Mouse (Mus musculus) forebrain, embryonic 16.5 days (tissue): Measurements from ENCODE around the gene Hypk. TPM values are rescaled to one million over a fixed set of nuclear protein-coding genes. Genes with fewer than 3 reads are reported as not detected.

Experiments
- ATAC-seq: fragments of 200-750 bp; cut with Nextera tagmentation; 2 replicates; pipeline ENCODE4 v1.8.0; 2017; ENCODE audit warnings: mild to moderate bottlenecking, moderate library complexity
- H3K27ac ChIP-seq: fragments of 300-500 bp; sonication (generic); 2 replicates; pipeline ENCODE4 v1.5.1; 2014; ENCODE audit warnings: low read length, control low read depth
- H3K27me3 ChIP-seq: fragments of 300-500 bp; sonication (generic); replicated peaks from 2 replicates; pipeline ENCODE4 v1.6.1; 2014; ENCODE audit warnings: low read length; ENCODE audit not compliant: control insufficient read depth, insufficient read depth
- H3K36me3 ChIP-seq: fragments of 300-500 bp; sonication (generic); 2 replicates; pipeline ENCODE4 v1.6.1; 2014; ENCODE audit not compliant: control insufficient read depth, insufficient read depth
- H3K4me1 ChIP-seq: fragments of 300-500 bp; sonication (generic); replicated peaks from 2 replicates; pipeline ENCODE4 v1.6.1; 2014; ENCODE audit warnings: low read length; ENCODE audit not compliant: control insufficient read depth, insufficient read depth
- H3K4me2 ChIP-seq: fragments of 300-500 bp; sonication (generic); 2 replicates; pipeline ENCODE4 v1.6.1; 2014; ENCODE audit warnings: mild to moderate bottlenecking, low read length, control low read depth
- H3K4me3 ChIP-seq: fragments of 300-500 bp; sonication (generic); replicated peaks from 2 replicates; pipeline ENCODE4 v1.5.1; 2014; ENCODE audit warnings: mild to moderate bottlenecking, low read length, control low read depth
- H3K9ac ChIP-seq: fragments of 300-500 bp; sonication (generic); replicated peaks from 2 replicates; pipeline ENCODE4 v1.6.1; 2014; ENCODE audit warnings: low read depth, low read length, control low read depth
- H3K9me3 ChIP-seq: fragments of 300-500 bp; sonication (generic); 2 replicates; pipeline ENCODE4 v1.6.1; 2016; ENCODE audit warnings: low read length; ENCODE audit not compliant: control insufficient read depth
- WGBS: fragments of 180-500 bp; shearing (Covaris S2); extraction: QIAGEN DNeasy Blood & Tissue Kit; methylation state at CpG from one replicate; pipeline ENCODE4 v1.1.7; 2014; 5-methylcytosine and 5-hydroxymethylcytosine counted together
- polyA plus RNA-seq: library from polyadenylated mRNA; unstranded; fragments of >200 nt; fragmentation: Nextera tagmentation; extraction: Ambion mirVana; gene quantifications from 2 replicates; pipeline ENCODE4 v1.2.1, GENCODE M21; 2015

Gene Hypk
- polyA plus RNA-seq, 1 experiment from 2014 or later = 108 TPM

GRCm38 (mm10) chr2:121418476-121418875 lies 34.6 kb upstream of the Hypk start:
- Histone ChIP-seq H3K27ac (no peak overlapping the region), H3K4me1 (peaks cover 17% of the 10 kb centered on the region), H3K27me3 (no peaks in the 10 kb centered on the region), H3K4me2 (no peak overlapping the region), H3K9ac (no peak overlapping the region), H3K36me3 (peaks cover 4% of the 10 kb centered on the region), H3K9me3 (no peaks in the 10 kb centered on the region), H3K4me3 (no peak overlapping the region)
- WGBS = 95% methylated on average over 3 of the region's 3 CpGs
- ATAC-seq = no peak

GRCm38 (mm10) chr2:121423166-121423565 lies 29.9 kb upstream of the Hypk start:
- H3K27ac ChIP-seq = no peak overlapping the region
- no peak for ATAC-seq
- no peaks in the 10 kb centered on the region for H3K27me3 ChIP-seq
- no peaks in the 10 kb centered on the region for H3K4me1 ChIP-seq
- no peak overlapping the region for H3K4me2 ChIP-seq
- H3K9ac ChIP-seq = no peak overlapping the region
- H3K9me3 ChIP-seq = no peaks in the 10 kb centered on the region
- no peak overlapping the region for H3K4me3 ChIP-seq
- H3K36me3 ChIP-seq = peaks cover 9% of the 10 kb centered on the region
- WGBS = 96% methylated on average over 2 of the region's 2 CpGs

- H3K9ac ChIP-seq = no peak overlapping the region
- no peaks in the 10 kb centered on the region for H3K9me3 ChIP-seq
- WGBS = 91% methylated on average over 2 of the region's 2 CpGs
- no peaks in the 10 kb centered on the region for H3K4me1 ChIP-seq
- no peaks in the 10 kb centered on the region for H3K27me3 ChIP-seq
- peaks cover 26% of the 10 kb centered on the region for H3K36me3 ChIP-seq
- H3K4me2 ChIP-seq = no peak overlapping the region
- H3K27ac ChIP-seq = no peak overlapping the region
- no peak for ATAC-seq
- no peak overlapping the region for H3K4me3 ChIP-seq
Observed at GRCm38 (mm10) chr2:121425890-121426289, 27.2 kb upstream of the Hypk start.

GRCm38 (mm10) chr2:121434854-121435253 lies 18.2 kb upstream of the Hypk start:
- 89% methylated on average over 1 of the region's 1 CpGs for WGBS
- no peaks in the 10 kb centered on the region for H3K9me3 ChIP-seq
- H3K4me2 ChIP-seq = no peak overlapping the region
- no peak for ATAC-seq
- no peak overlapping the region for H3K27ac ChIP-seq
- no peaks in the 10 kb centered on the region for H3K27me3 ChIP-seq
- H3K36me3 ChIP-seq = peaks cover 75% of the 10 kb centered on the region
- no peak overlapping the region for H3K4me3 ChIP-seq
- no peak overlapping the region for H3K9ac ChIP-seq
- H3K4me1 ChIP-seq = no peaks in the 10 kb centered on the region

- Histone ChIP-seq H3K9ac (no peak overlapping the region), H3K4me1 (peaks cover 14% of the 10 kb centered on the region), H3K27ac (no peak overlapping the region), H3K36me3 (peaks cover 33% of the 10 kb centered on the region), H3K27me3 (peaks cover 5% of the 10 kb centered on the region; the same call in 1 of the 2 replicates), H3K9me3 (no peaks in the 10 kb centered on the region), H3K4me2 (no peak overlapping the region), H3K4me3 (no peak overlapping the region)
- WGBS = 82% methylated on average over 4 of the region's 4 CpGs
- ATAC-seq = no peak
Observed at GRCm38 (mm10) chr2:121439746-121440145, 13.3 kb upstream of the Hypk start.

GRCm38 (mm10) chr2:121440834-121441605 lies 12.1 kb upstream of the Hypk start:
- H3K4me3 ChIP-seq = no peak overlapping the region
- ATAC-seq = no peak
- 54% methylated on average over 5 of the region's 5 CpGs for WGBS
- no peak overlapping the region for H3K27ac ChIP-seq
- H3K9ac ChIP-seq = no peak overlapping the region
- H3K4me2 ChIP-seq = no peak overlapping the region
- peaks cover 5% of the 10 kb centered on the region; the same call in 1 of the 2 replicates for H3K27me3 ChIP-seq
- peaks cover 25% of the 10 kb centered on the region for H3K36me3 ChIP-seq
- H3K9me3 ChIP-seq = no peaks in the 10 kb centered on the region
- peaks cover 14% of the 10 kb centered on the region for H3K4me1 ChIP-seq

GRCm38 (mm10) chr2:121441800-121442199 lies 11.3 kb upstream of the Hypk start:
- no peak overlapping the region for H3K27ac ChIP-seq
- H3K4me1 ChIP-seq = peaks cover 14% of the 10 kb centered on the region
- H3K9ac ChIP-seq = no peak overlapping the region
- H3K4me3 ChIP-seq = no peak overlapping the region
- peaks cover 5% of the 10 kb centered on the region; the same call in 1 of the 2 replicates for H3K27me3 ChIP-seq
- H3K36me3 ChIP-seq = peaks cover 25% of the 10 kb centered on the region
- no peaks in the 10 kb centered on the region for H3K9me3 ChIP-seq
- ATAC-seq = no peak
- H3K4me2 ChIP-seq = peak overlapping the region; percentile 59
- WGBS = 13% methylated on average over 11 of the region's 11 CpGs

GRCm38 (mm10) chr2:121442259-121443067 lies 10.6 kb upstream of the Hypk start:
- H3K9ac ChIP-seq = 0 out of 2 replicates have a peak overlapping the region, but pooled peaks have one; percentile 19
- ATAC-seq = peak; percentile 18; the same call in 1 of the 2 replicates
- peak overlapping the region; percentile 59 for H3K4me2 ChIP-seq
- under 1% methylated on average over 30 of the region's 30 CpGs for WGBS
- peak overlapping the region; percentile 31 for H3K4me3 ChIP-seq
- peaks cover 5% of the 10 kb centered on the region; the same call in 1 of the 2 replicates for H3K27me3 ChIP-seq
- peaks cover 14% of the 10 kb centered on the region for H3K4me1 ChIP-seq
- no peak overlapping the region for H3K27ac ChIP-seq
- peaks cover 21% of the 10 kb centered on the region for H3K36me3 ChIP-seq
- H3K9me3 ChIP-seq = no peaks in the 10 kb centered on the region

- H3K4me3 ChIP-seq = peak overlapping the region; percentile 31
- WGBS = 8% methylated on average over 8 of the region's 8 CpGs
Observed at GRCm38 (mm10) chr2:121443068-121443349, 10.1 kb upstream of the Hypk start.

More at GRCm38 (mm10) chr2:121443068-121443349, 10.1 kb upstream of the Hypk start:
- no peak for ATAC-seq
- H3K27me3 ChIP-seq = peaks cover 5% of the 10 kb centered on the region; the same call in 1 of the 2 replicates
- H3K4me2 ChIP-seq = peak overlapping the region; percentile 59
- H3K9me3 ChIP-seq = no peaks in the 10 kb centered on the region
- peaks cover 15% of the 10 kb centered on the region for H3K4me1 ChIP-seq
- peaks cover 15% of the 10 kb centered on the region for H3K36me3 ChIP-seq
- H3K9ac ChIP-seq = no peak overlapping the region
- H3K27ac ChIP-seq = no peak overlapping the region
